Mouse (Mus musculus): Measurements from ENCODE around the gene Esp6.

DNA sequence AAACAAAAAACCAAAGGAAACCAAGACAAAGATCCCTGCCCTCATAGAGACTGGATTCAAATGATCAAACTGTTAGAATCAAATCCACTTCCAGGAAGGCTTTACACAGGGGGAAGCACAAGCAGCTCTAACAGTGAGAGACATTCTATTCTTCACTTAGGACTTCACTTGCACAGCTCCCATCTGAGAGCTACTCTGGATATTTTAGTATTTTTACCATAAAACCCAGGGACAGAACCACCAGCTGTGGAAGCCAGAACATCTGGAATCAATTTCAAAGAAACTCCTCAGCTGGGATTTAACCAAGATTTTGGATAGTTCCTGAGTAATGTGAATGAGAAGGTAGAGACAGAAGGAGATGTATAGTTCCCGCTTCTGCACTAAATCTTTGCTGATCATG, 7.8 kb upstream of the Esp6 start:
- TF ChIP-seq CTCF (IDR thresholded peaks at IDR 0.05; ENCODE audit: low read depth): no peak
- no peak for TF ChIP-seq EP300 (IDR thresholded peaks at IDR 0.05; ENCODE audit: low read depth)

All from heart, postnatal 0 days (tissue).